Comparison of ENCODE assay signal across 21 mouse cellular contexts in the genomic region with DNA sequence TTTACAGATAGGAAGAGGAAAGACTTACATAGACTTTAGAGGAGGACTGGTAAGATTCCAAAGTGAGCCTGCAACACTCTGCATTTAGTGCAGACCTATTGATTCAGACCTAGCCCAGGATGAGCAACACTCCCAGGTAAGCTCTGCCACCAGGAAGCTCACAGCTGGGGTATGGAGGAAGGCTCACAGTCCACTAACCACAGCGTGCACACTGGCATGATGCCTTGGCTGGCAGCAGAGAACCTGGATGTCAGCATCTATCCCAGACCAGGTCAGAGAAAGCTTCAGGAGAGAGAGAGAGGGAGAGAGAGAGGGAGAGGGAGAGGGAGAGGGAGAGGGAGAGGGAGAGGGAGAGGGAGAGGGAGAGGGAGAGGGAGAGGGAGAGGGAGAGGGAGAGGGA.
DNase-seq lines count a peak whose midpoint lies in the region.
"Had no signal": no experiment of that assay in that cellular context is flagged by ENCODE, and none has a peak within 500 bp of the region (broad histone marks: within the 10 kb centered on the region; RNA-seq: fewer than 3 reads in every experiment).

No protein-coding gene starts in this region.

- peak; percentile 2 for DNase-seq in kidney, postnatal 14 days
- DNase-seq in kidney, adult 11 months, result no peak
- peak; percentile 73 for DNase-seq in cerebellum, adult 11-12 months
- peak; percentile 77 for DNase-seq in cerebellum, adult 9-11 months
- no peak for DNase-seq in gastrocnemius, postnatal 14 days
- no peak for DNase-seq in adrenal gland, postnatal 25 days
- DNase-seq: adrenal gland, postnatal 10 days; gastrocnemius, postnatal 36 days; heart, adult 18-20 months; heart, postnatal 36 days; kidney, postnatal 25 days; lung, adult 2 months; lung, postnatal 10 days; midbrain, embryonic 14.5 days had no signal

- intact Hi-C loops in gastrocnemius, postnatal 14 days (cut with DNase I; ENCODE audit: low total_unique reads), result no loop called here

- no peak overlapping the region for H3K4me3 ChIP-seq in macrophage (ENCODE audit: inconsistent target)
- H3K4me3 ChIP-seq: embryonic facial prominence, embryonic 12.5 days; hindbrain, embryonic 13.5 days; limb, embryonic 10.5 days; limb, embryonic 15.5 days had no signal

- no peaks in the 10 kb centered on the region for H3K36me3 ChIP-seq in macrophage (ENCODE audit: inconsistent target)
- H3K36me3 ChIP-seq: embryonic facial prominence, embryonic 12.5 days; G1E; hindbrain, embryonic 13.5 days; limb, embryonic 10.5 days; limb, embryonic 15.5 days had no signal

- 82% methylated on average over 1 of the region's 1 CpGs for WGBS in macrophage (ENCODE audit: missing documents)

- no peaks in the 10 kb centered on the region for H3K79me2 ChIP-seq in macrophage (ENCODE audit: inconsistent target)

- peak overlapping the region; percentile 13; the same call in 1 of the 2 replicates for H3K27ac ChIP-seq in macrophage
- H3K27ac ChIP-seq: embryonic facial prominence, embryonic 12.5 days; hindbrain, embryonic 13.5 days; limb, embryonic 10.5 days; limb, embryonic 15.5 days; liver, embryonic 14.5 days had no signal

Comparison
In these comparisons a context has a peak if more than half of its experiments do, and no peak if none do; other contexts are left out.
1. DNase-seq: peak in kidney, postnatal 14 days (single experiment), cerebellum, adult 11-12 months (single experiment) and cerebellum, adult 9-11 months (single experiment); none in kidney, adult 11 months (single experiment), gastrocnemius, postnatal 14 days (single experiment) and adrenal gland, postnatal 25 days (single experiment).